Mouse (Mus musculus) heart, postnatal 4 days (tissue): ENCODE results near the gene Olfr1427. TPM values are rescaled to one million over a fixed set of nuclear protein-coding genes. Genes with fewer than 3 reads are reported as not detected.
"Not testable (repeated sequence)": the region's sequence is repeated elsewhere in the genome, so short reads cannot be mapped to it uniquely, and the experiment has no call there.

Experiments used
- DNase-seq: peaks from one replicate; pipeline ENCODE4 v3.0.0; 2021
- total RNA-seq, 2 experiments: library from RNA; stranded (reverse); gene quantifications; 2 replicates each; pipeline ENCODE4 v1.2.3; 2021

Olfr1427 gene
- total RNA-seq: not detected

- DNase-seq: no peak
Measured at GRCm38 (mm10) chr19:12103234-12103633, at the start of gene Olfr1427. Olfr1427 (minus strand) TSS chr19:12103334.

- DNase-seq: no peak
Measured at GRCm38 (mm10) chr19:12145452-12145851, 42.3 kb upstream of the Olfr1427 start.

- no peak for DNase-seq
Measured at GRCm38 (mm10) chr19:12143356-12143755, 40.2 kb upstream of the Olfr1427 start.

GRCm38 (mm10) chr19:12134289-12134688 is 31.2 kb upstream of the Olfr1427 start:
- peak; percentile 9 for DNase-seq

GRCm38 (mm10) chr19:12123103-12123502 is 20.0 kb upstream of the Olfr1427 start, which contains the start of gene Olfr76:
Olfr76 (minus strand) TSS chr19:12123203.
- DNase-seq: no peak

GRCm38 (mm10) chr19:12116464-12116863 is 13.3 kb upstream of the Olfr1427 start:
- DNase-seq: no peak

- DNase-seq: no peak
Measured at GRCm38 (mm10) chr19:12115797-12116196, 12.7 kb upstream of the Olfr1427 start, which contains the start of gene Olfr1428. Olfr1428 (minus strand) TSS chr19:12115897.

GRCm38 (mm10) chr19:12113807-12114206 is 10.7 kb upstream of the Olfr1427 start:
- no peak for DNase-seq

- no peak for DNase-seq
Measured at GRCm38 (mm10) chr19:12104541-12104940, 1.4 kb upstream of the Olfr1427 start.

GRCm38 (mm10) chr19:12091913-12092312 is 11.2 kb downstream of the Olfr1427 start, which contains the start of gene Olfr1426:
Olfr1426 (minus strand) TSS chr19:12092013.
- DNase-seq: no peak

GRCm38 (mm10) chr19:12077631-12078030 is 25.5 kb downstream of the Olfr1427 start, which contains the start of gene Olfr1425:
Olfr1425 (minus strand) TSS chr19:12077731.
- not testable (repeated sequence) for DNase-seq

- DNase-seq: not testable (repeated sequence)
Measured at GRCm38 (mm10) chr19:12069546-12069945, 33.6 kb downstream of the Olfr1427 start.

- not testable (repeated sequence) for DNase-seq
Measured at GRCm38 (mm10) chr19:12067806-12068205, 35.3 kb downstream of the Olfr1427 start.

- DNase-seq: not testable (repeated sequence)
Measured at GRCm38 (mm10) chr19:12062582-12062981, 40.6 kb downstream of the Olfr1427 start, which contains the start of gene Olfr1424. Olfr1424 (minus strand) TSS chr19:12062682.

Other genes with a start within 250 kb of the Olfr1427 start
- gene Olfr1418, start 242.3 kb downstream of the Olfr1427 start, total RNA-seq: not detected
- gene Olfr1419, start 228.2 kb downstream of the Olfr1427 start, total RNA-seq: not detected
- gene Olfr1420, start 216.8 kb downstream of the Olfr1427 start, total RNA-seq: not detected
- gene Patl1, start 190.9 kb downstream of the Olfr1427 start, total RNA-seq: 10 to 100 TPM; 37.0 to 41.5 TPM
- 10 to 100 TPM; 69.5 to 71.2 TPM for gene Osbp, start 137.4 kb downstream of the Olfr1427 start, total RNA-seq
- not detected for gene Olfr1423, start 62.0 kb downstream of the Olfr1427 start, total RNA-seq
- gene Olfr1424, start 40.7 kb downstream of the Olfr1427 start, total RNA-seq: not detected
- gene Olfr1425, start 25.6 kb downstream of the Olfr1427 start, total RNA-seq: not detected
- gene Olfr1426, start 11.3 kb downstream of the Olfr1427 start, total RNA-seq: not detected
- gene Olfr1428, start 12.6 kb upstream of the Olfr1427 start, total RNA-seq: not detected
- gene Olfr76, start 19.9 kb upstream of the Olfr1427 start, total RNA-seq: not detected
- gene Olfr1555-ps1, start 66.8 kb upstream of the Olfr1427 start, total RNA-seq: not detected
- not detected for gene Olfr1431, start 97.3 kb upstream of the Olfr1427 start, total RNA-seq
- gene Olfr1432, start 129.3 kb upstream of the Olfr1427 start, total RNA-seq: not detected
- gene Olfr262, start 138.3 kb upstream of the Olfr1427 start, total RNA-seq: not detected
- gene Olfr235, start 157.7 kb upstream of the Olfr1427 start, total RNA-seq: not detected
- not detected for gene Olfr1434, start 176.5 kb upstream of the Olfr1427 start, total RNA-seq
- not detected for gene Olfr1436, start 195.8 kb upstream of the Olfr1427 start, total RNA-seq
- gene Olfr1437, start 221.8 kb upstream of the Olfr1427 start, total RNA-seq: not detected
- not detected for gene Olfr1438-ps1, start 232.6 kb upstream of the Olfr1427 start, total RNA-seq